In genomic region chr2:49814011-49814410, GRCm38 (mm10) we compare ENCODE assay signal across 12 mouse cellular contexts. TPM values are rescaled to one million over a fixed set of nuclear protein-coding genes. Genes with fewer than 3 reads are reported as not detected.
DNase-seq lines count a peak whose midpoint lies in the region; ATAC-seq lines count a peak whose summit lies in the region.
"Had no signal": no experiment of that assay in that cellular context is flagged by ENCODE, and none has a peak within 500 bp of the region (broad histone marks: within the 10 kb centered on the region; RNA-seq: fewer than 3 reads in every experiment).

No protein-coding gene starts in this region.

- intact Hi-C loops in gastrocnemius, postnatal 14 days (cut with DNase I; ENCODE audit: low total_unique reads), result no loop called here

- DNase-seq in urinary bladder, postnatal 36 days (ENCODE audit: low spot score in 2 of 2), result peak; percentile 35 to 54
- DNase-seq in urinary bladder, postnatal 10 days (ENCODE audit: low spot score), result no peak
- peak; percentile 63 for DNase-seq in lung, postnatal 25 days (ENCODE audit: low spot score)
- DNase-seq in B cell, adult 2 months, result no peak
- no peak for DNase-seq in gastrocnemius, postnatal 14 days
- no peak for DNase-seq in spleen, postnatal 14 days (ENCODE audit: low spot score in 2 of 2)
- DNase-seq in heart, postnatal 4 days, result no peak
- DNase-seq: cerebellum, postnatal 25 days; heart, postnatal 36 days; right cerebral cortex, adult 18-20 months had no signal

- peak; percentile 69 for ATAC-seq in common myeloid progenitor, adult 5-6 weeks (replicated peaks; ENCODE audit: low read depth, poor library complexity, severe bottlenecking)

RNA-seq across cellular contexts. Expression of gene Lypd6b, which starts 26.5 kb away (rescaled TPM):
- 4.7 TPM in 1 of 2 replicates, not detected in the other for total RNA-seq in common myeloid progenitor, adult 5-6 weeks (2017)
- not detected for total RNA-seq in gastrocnemius, postnatal 14 days (2021)
- under 1 TPM; 0.23 to 0.24 TPM for total RNA-seq in heart, postnatal 4 days (2021)
- total RNA-seq: gastrocnemius, postnatal 4 days; heart, postnatal 36 days had no signal

Comparison
In these comparisons a context has a peak if more than half of its experiments do, and no peak if none do; other contexts are left out.
1. DNase-seq: peak in urinary bladder, postnatal 36 days (2 of 2) and lung, postnatal 25 days (single experiment); none in urinary bladder, postnatal 10 days (single experiment), B cell, adult 2 months (0 of 2), gastrocnemius, postnatal 14 days (single experiment), spleen, postnatal 14 days (0 of 2) and heart, postnatal 4 days (single experiment).